Mouse (Mus musculus): ENCODE measurements around the gene Vps4b.

- TF ChIP-seq CTCF (IDR thresholded peaks at IDR 0.05; ENCODE audit: low read depth) (peak; percentile 97), EP300 (IDR thresholded peaks at IDR 0.05; ENCODE audit: low read depth) (no peak)
Measured at GRCm38 (mm10) chr1:106717071-106717601, 79.4 kb downstream of the Vps4b start.

Measured in heart, postnatal 0 days (tissue).